Mouse (Mus musculus) kidney, adult 2 months (tissue): ENCODE results near the gene Pmvk.
A peak's percentile ranks its signal among the peaks of the same experiment; 100 is the strongest.

Experiments used
- CTCF ChIP-seq: fragments of 200-500 bp; conservative IDR thresholded peaks from 2 replicates; pipeline ENCODE4 v1.5.1; 2011; ENCODE audit warnings: low read depth, mild to moderate bottlenecking, control low read depth, low read length, moderate library complexity, mixed read lengths; ENCODE audit not compliant: insufficient read depth, insufficient read length
- POLR2A ChIP-seq: fragments of 200-500 bp; IDR thresholded peaks from one replicate; pipeline ENCODE4 v1.6.1; 2011; ENCODE audit warnings: low read depth, low read length, control low read depth

DNA sequence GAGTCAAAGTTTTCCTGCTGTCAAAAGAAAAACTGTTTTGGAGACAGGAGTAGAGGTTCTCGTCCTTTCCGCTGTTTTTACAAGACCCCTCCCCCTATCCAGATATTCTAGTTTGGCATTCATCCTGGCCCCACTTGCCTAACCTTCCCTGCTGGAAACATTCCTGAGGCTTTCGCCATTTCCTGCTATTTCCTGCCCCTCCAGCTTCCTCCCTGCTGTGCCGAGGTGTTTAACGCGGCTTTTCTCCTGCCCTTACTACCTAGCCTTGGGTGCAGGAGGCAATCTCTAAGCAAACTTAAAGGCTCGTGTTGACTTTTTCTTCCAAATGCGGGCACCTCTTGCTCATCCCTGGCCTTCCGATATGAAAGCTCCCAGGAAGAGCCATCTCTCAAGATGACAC lies 34.8 kb upstream of the Pmvk start:
- TF ChIP-seq POLR2A (peak; percentile 12), CTCF (no peak)
